Mouse (Mus musculus) midbrain, postnatal 0 days (tissue): Measurements from ENCODE around the gene Ces2c. TPM values are rescaled to one million over a fixed set of nuclear protein-coding genes. Genes with fewer than 3 reads are reported as not detected.

Experiments
- ATAC-seq: fragments of 200-750 bp; cut with Nextera tagmentation; 2 replicates; pipeline ENCODE4 v1.8.0; 2017; ENCODE audit warnings: moderate number of reproducible peaks, mild to moderate bottlenecking, moderate TSS enrichment, moderate library complexity; ENCODE audit not compliant: low FRiP score
- DNase-seq: peaks from one replicate; pipeline ENCODE4 v3.0.0-alpha.2; 2015; ENCODE audit warnings: low spot score
- H3K27ac ChIP-seq: fragments of 300-500 bp; sonication (generic); 2 replicates; pipeline ENCODE4 v1.5.1; 2014; ENCODE audit warnings: low read depth, mild to moderate bottlenecking, low read length, mixed read lengths
- H3K27me3 ChIP-seq: fragments of 300-500 bp; sonication (generic); 2 replicates; pipeline ENCODE4 v1.6.1; 2014; ENCODE audit warnings: low read length, control low read depth, mixed read lengths; ENCODE audit not compliant: insufficient read depth
- H3K36me3 ChIP-seq: fragments of 300-500 bp; sonication (generic); 2 replicates; pipeline ENCODE4 v1.6.1; 2014; ENCODE audit warnings: low read length, control low read depth, mixed read lengths; ENCODE audit not compliant: insufficient read depth
- H3K4me1 ChIP-seq: fragments of 300-500 bp; sonication (generic); 2 replicates; pipeline ENCODE4 v1.6.1; 2014; ENCODE audit warnings: mild to moderate bottlenecking, control low read depth, antibody characterized with exemption, low read length, mixed read lengths; ENCODE audit not compliant: insufficient read depth
- H3K4me2 ChIP-seq: fragments of 300-500 bp; sonication (generic); 2 replicates; pipeline ENCODE4 v1.6.1; 2014; ENCODE audit warnings: low read depth, mild to moderate bottlenecking, low read length, mixed read lengths; ENCODE audit not compliant: poor library complexity, severe bottlenecking
- H3K4me3 ChIP-seq: fragments of 300-500 bp; sonication (generic); 2 replicates; pipeline ENCODE4 v1.5.1; 2014; ENCODE audit warnings: low read depth, mild to moderate bottlenecking, low read length, moderate library complexity
- H3K9ac ChIP-seq: fragments of 300-500 bp; sonication (generic); replicated peaks from 2 replicates; pipeline ENCODE4 v1.6.1; 2014; ENCODE audit warnings: mild to moderate bottlenecking, low read length, moderate library complexity, mixed read lengths; ENCODE audit not compliant: poor library complexity, severe bottlenecking
- H3K9me3 ChIP-seq: fragments of 300-500 bp; sonication (generic); 2 replicates; pipeline ENCODE4 v1.6.1; 2016; ENCODE audit warnings: low read length, control low read depth
- CTCF ChIP-seq: IDR thresholded peaks from 2 replicates; pipeline ENCODE4 v1.5.1; 2016; ENCODE audit warnings: antibody characterized with exemption, mild to moderate bottlenecking
- WGBS: fragments of 180-500 bp; shearing (Covaris S2); extraction: QIAGEN DNeasy Blood & Tissue Kit; methylation state at CpG from one replicate; pipeline ENCODE4 v1.1.7; 2014; 5-methylcytosine and 5-hydroxymethylcytosine counted together
- polyA plus RNA-seq: library from polyadenylated mRNA; unstranded; fragments of >200 nt; fragmentation: Nextera tagmentation; extraction: Ambion mirVana; gene quantifications from 2 replicates; pipeline ENCODE4 v1.2.1, GENCODE M21; 2015
- total RNA-seq: library from RNA; depleted of rRNA; stranded (reverse); fragments of >200 nt; gene quantifications from 2 replicates; pipeline ENCODE4 v1.2.3, GENCODE M21; 2014; rRNA removed

Gene Ces2c
- total and polyA plus RNA-seq, 2 experiments from 2014 or later = not detected

DNA sequence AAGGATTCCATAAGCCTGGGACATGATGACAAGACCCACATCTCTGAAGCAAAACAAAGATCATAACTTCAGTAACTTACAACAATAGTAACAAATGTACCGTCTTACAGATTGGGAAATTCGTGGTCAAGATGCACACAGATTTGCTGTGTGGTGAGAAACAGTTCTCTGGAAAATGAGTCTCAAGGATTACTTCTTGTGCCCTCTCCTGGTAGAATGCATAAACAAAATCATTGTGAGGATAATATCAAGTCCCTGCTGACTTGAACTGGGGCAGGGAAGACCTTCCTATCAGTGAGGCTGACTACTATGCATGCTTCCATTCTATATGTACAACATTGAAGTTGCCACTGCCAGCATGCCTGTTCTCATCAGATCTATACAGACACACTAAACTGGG lies 54.9 kb downstream of the Ces2c start:
- Histone ChIP-seq H3K4me2 (no peak overlapping the region), H3K36me3 (no peaks in the 10 kb centered on the region), H3K9me3 (no peaks in the 10 kb centered on the region), H3K27ac (no peak overlapping the region), H3K27me3 (no peaks in the 10 kb centered on the region), H3K4me3 (no peak overlapping the region), H3K4me1 (no peaks in the 10 kb centered on the region), H3K9ac (no peak overlapping the region)
- TF ChIP-seq CTCF = peak; percentile 20; the same call in 1 of the 2 replicates
- 84% methylated on average over 2 of the region's 2 CpGs for whole genome bisulfite sequencing
- DNase-seq (no peak), ATAC-seq (no peak)

Other genes starting within 250 kb of the Ces2c start
- not detected in 2 replicates for gene Cdh16, start 222.7 kb upstream of the Ces2c start, total RNA-seq
- not detected in 2 replicates for gene Cdh16, start 222.7 kb upstream of the Ces2c start, polyA plus RNA-seq
- 3.0 and 3.5 TPM in 2 replicates for gene Rrad, start 215.7 kb upstream of the Ces2c start, total RNA-seq
- gene Rrad, start 215.7 kb upstream of the Ces2c start, polyA plus RNA-seq = 3.3 and 3.4 TPM in 2 replicates
- 60.6 and 84.0 TPM in 2 replicates for gene Ciao2b, start 205.1 kb upstream of the Ces2c start, total RNA-seq
- 108 and 113 TPM in 2 replicates for gene Ciao2b, start 205.1 kb upstream of the Ces2c start, polyA plus RNA-seq
- gene Ces2a, start 113.1 kb upstream of the Ces2c start, total RNA-seq = not detected in 2 replicates
- not detected in 2 replicates for gene Ces2a, start 113.1 kb upstream of the Ces2c start, polyA plus RNA-seq
- 0.49 TPM in 1 of 2 replicates, not detected in the other for gene Ces2b, start 15.5 kb upstream of the Ces2c start, total RNA-seq
- gene Ces2b, start 15.5 kb upstream of the Ces2c start, polyA plus RNA-seq = 0.11 and 0.17 TPM in 2 replicates
- not detected in 2 replicates for gene Ces2e, start 79.2 kb downstream of the Ces2c start, total RNA-seq
- gene Ces2e, start 79.2 kb downstream of the Ces2c start, polyA plus RNA-seq = not detected in 2 replicates
- gene Ces2f, start 100.3 kb downstream of the Ces2c start, total RNA-seq = 0.93 TPM in 1 of 2 replicates, not detected in the other
- gene Ces2f, start 100.3 kb downstream of the Ces2c start, polyA plus RNA-seq = not detected in 2 replicates
- gene Ces2g, start 114.7 kb downstream of the Ces2c start, total RNA-seq = 0.14 and 0.49 TPM in 2 replicates
- gene Ces2g, start 114.7 kb downstream of the Ces2c start, polyA plus RNA-seq = 0.15 and 0.28 TPM in 2 replicates
- gene Ces2h, start 153.8 kb downstream of the Ces2c start, total RNA-seq = not detected in 2 replicates
- gene Ces2h, start 153.8 kb downstream of the Ces2c start, polyA plus RNA-seq = not detected in 2 replicates
- not detected in 2 replicates for gene Ces3a, start 201.5 kb downstream of the Ces2c start, total RNA-seq
- gene Ces3a, start 201.5 kb downstream of the Ces2c start, polyA plus RNA-seq = not detected in 2 replicates
- not detected in 2 replicates for gene Ces3b, start 236.7 kb downstream of the Ces2c start, total RNA-seq
- gene Ces3b, start 236.7 kb downstream of the Ces2c start, polyA plus RNA-seq = not detected in 2 replicates